Mouse (Mus musculus): ENCODE measurements at regions not wholly inside any gene's neighbourhood (a gene's known extent, or its start where the extent isn't known, plus 50 kb on each side); places are given as distances from the start of the nearest gene placed in this dataset.
"Not testable (repeated sequence)": the region's sequence is repeated elsewhere in the genome, so short reads cannot be mapped to it uniquely, and the experiment has no call there.

DNA sequence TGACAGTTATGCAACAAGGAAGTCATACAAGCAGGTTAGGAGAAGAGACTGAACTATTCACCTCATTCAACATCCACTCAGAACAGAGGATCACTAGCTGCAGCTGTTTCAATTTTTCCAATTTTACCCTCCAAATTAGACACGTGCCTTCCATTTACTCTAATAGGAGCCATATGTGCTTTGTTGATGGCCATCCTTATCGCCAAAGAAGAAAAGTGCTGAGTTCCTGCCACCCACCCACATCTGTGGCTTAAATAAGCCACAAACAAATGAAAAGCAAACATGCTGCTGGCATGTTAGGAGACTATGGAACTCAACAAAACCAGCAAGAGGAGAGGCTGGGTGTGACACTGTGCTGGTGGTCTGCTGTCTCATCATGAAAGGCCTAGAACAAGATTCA, 1786.1 kb downstream of the 9330182O14Rik start:
- no peak for DNase-seq (ENCODE audit: low read depth, low spot score)

DNA sequence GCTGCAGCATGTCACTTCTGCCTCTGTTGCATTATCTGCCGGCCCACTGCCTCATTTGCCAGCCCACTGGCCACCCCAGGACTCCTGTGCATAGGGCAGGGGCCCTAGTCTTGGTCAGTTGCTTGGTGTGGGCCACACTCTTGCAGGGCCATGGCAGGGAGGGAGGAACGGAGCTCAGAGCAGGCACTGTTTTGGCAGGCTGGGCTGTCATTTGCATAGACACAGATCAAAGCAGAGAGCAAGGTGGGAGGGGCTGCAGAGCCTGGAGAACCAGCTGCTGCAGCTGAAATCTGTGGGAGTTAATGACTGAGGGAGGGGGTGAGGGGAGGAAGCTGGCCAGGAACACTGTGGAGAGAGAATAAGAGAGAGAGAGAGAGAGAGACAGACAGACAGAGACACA, 1802.5 kb downstream of the 9330182O14Rik start:
- peak; percentile 79 for DNase-seq (ENCODE audit: low read depth, low spot score)

DNA sequence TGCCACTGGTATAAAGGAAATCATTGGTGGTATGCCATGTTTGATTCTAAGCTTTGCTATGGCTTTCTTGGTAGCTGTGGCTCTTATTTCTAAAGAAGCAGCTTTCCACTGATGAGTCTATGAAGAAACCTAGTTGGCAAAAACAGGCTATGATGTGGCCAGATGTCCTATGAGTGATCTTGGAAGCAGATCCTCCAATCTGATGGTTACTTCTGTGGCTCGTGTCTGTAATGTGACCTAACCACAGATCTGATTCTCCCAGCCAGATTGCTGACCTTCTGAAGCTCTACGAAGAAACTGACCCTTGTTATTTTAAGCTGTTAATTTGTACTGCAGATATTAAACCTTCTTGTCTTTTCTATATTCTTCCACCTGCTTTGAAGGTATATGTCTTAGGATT, 1811.1 kb downstream of the 9330182O14Rik start:
- DNase-seq (ENCODE audit: low read depth, low spot score): no peak

DNA sequence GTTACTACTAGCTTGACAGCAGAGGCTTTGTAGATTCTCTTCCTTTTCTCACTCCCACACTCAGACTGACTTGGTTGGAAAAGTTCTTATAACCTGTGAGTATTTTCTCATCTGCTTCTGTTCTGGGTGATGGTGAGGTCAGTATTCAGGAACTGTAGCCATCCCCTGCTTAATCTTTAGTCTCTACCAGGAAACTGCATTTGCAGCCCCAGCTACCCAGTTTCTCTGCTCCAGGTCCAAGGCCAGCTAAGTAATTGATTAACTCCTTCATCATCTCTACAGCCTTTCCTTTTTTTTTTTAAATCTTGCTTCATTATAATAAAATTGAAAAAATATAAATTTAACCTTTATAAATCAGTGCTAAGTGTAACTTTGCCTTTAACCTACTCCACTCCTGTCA, 1813.7 kb downstream of the 9330182O14Rik start:
- no peak for DNase-seq (ENCODE audit: low read depth, low spot score)

DNA sequence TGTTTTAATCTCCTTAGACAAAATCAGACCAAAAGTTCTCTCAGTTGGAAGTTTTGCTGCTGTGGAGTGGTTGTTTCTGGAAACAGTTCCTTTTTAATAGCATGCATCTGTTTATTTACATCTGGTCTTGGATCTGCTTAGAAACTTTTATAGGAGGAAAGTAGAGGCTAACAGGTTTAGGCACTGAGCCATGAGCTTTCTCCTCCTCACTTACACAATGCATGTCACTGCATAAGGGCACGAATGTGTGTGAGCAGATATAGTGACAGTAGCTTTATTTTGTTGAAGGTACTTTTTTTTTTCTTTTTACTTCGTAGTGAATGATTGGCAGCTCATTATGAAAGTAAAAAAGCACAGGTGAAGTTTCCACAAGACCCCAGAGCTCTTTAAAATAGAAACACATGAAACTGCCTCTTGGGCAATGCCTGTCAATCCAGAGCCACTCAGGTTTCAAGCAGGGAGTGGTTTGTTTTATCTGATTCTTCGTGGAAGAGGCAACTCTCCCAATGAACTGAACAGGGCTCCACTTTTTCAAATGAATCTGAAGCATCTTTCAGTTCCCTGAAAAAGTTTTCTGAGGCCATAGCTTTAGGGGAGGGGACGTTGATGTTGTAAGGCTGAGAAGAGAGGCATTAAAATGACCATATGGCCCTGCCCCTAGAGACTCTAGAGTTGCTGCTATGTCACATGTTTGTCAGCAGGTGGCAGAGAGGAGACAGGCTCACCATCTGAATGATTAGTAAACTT, 1814.4 kb downstream of the 9330182O14Rik start:
- peak; percentile 74 for DNase-seq (ENCODE audit: low read depth, low spot score)

DNA sequence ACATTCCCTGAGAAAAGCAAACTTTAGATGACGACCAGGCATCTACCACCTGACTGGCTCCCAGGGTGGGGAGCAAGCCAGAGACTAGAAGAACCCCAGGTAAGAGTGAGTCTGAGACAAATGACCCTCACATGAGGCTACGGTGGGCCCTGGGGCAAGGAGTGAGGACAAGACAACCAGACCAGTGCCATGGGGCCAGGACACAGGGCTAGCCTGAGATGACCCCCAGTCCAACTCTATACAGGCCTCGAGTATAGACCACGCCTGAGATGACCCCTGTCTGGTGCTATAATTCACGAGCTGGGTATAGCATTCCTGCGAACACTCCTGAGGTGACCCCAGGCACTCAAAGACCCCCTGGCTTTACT, 1814.9 kb downstream of the 9330182O14Rik start:
- DNase-seq (ENCODE audit: low read depth, low spot score): no peak

DNA sequence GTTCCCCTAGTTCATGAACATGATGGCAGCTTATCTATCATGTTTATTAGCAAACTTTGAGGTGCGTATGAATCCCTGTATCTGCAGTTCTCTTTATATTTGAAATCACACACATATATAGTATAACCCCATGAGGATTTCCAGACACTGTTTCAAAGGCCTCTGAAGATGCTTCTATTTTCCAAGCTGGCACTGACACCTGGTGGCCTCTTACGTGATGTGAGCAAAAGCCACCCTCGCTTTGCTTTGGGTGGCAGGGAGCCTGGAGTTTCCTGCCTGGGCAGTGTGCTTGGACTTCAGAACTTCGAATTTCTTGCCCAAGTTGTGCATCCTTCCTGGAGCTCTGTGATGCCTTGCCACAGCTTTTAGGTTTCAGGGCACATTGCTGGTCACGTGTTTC, 1817.1 kb downstream of the 9330182O14Rik start:
- DNase-seq (ENCODE audit: low read depth, low spot score): peak; percentile 54

DNA sequence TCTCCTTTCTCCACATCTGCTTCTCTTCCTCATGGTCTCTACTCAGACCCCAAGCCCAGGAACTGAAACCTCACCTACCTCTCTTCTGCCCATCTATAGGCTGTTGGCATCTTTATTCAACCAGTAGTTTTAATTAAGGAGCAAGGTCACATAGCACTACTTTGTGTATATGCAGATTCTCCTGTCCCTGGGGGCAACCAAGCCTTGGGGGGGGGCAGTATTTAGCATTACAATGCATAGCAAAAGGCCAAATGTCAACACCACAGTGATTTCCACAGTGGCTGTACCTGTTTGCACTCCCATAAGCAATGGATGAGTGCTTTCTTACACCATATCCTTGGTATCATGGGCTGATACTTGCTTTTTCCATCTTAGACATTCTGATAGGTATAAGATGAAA, 1826.4 kb downstream of the 9330182O14Rik start:
- peak; percentile 53 for DNase-seq (ENCODE audit: low read depth, low spot score)

DNA sequence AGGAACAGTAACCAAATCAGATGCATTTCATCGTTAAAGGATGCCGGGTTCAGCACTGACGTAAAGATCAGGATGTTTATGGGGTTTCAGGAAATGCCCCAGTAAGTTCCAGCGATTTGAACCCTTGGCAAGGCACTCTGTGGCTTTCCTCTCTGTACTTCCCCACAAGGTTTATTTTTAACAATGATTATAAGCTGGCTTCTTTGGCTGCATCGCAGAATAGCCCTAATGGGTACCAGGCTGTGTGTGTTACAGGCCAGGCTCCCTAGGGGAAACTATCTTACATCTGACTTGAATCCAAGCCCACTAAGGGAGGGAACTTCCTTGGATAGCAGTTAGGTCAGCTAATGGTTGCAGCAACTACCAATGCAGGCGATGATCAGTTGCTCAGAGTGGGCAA, 1836.7 kb downstream of the 9330182O14Rik start:
- no peak for DNase-seq (ENCODE audit: low read depth, low spot score)

DNA sequence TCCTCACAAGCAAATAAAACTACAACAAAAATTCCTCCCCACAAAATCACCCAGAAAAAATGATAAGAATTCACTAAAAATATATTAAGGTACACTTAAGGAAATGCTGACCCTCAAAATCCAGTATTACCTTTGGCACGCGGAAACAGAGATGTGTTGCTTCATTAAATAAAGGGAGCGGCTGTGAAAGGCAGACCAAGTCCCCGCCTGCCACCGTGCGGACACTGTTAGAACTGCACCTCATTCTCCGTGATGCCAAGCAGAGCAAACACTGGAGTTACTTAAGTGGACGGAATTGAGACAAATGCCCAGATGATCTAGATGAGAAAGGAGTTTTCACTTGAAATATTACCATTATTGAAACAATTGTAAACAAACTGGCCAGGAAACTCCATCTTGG, 1839.1 kb downstream of the 9330182O14Rik start:
- DNase-seq (ENCODE audit: low read depth, low spot score): peak; percentile 80

DNA sequence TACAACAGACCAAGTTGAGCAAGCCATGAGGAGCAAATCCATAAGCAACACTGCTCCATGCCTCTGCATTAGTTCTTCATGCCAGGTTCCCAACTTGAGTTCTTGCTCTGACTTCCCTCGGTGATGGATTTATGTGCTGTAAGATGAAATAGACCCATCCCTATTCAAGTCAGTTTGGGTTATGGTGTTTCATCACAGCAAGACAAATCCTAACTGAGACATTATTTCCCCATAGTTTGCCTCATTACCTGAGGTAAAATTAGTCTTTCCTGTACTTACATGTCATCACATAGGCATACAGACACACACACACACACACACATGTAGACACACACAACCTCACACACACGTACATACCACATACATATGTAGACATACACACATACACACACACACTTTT, 1843.0 kb downstream of the 9330182O14Rik start:
- DNase-seq (ENCODE audit: low read depth, low spot score): no peak

DNA sequence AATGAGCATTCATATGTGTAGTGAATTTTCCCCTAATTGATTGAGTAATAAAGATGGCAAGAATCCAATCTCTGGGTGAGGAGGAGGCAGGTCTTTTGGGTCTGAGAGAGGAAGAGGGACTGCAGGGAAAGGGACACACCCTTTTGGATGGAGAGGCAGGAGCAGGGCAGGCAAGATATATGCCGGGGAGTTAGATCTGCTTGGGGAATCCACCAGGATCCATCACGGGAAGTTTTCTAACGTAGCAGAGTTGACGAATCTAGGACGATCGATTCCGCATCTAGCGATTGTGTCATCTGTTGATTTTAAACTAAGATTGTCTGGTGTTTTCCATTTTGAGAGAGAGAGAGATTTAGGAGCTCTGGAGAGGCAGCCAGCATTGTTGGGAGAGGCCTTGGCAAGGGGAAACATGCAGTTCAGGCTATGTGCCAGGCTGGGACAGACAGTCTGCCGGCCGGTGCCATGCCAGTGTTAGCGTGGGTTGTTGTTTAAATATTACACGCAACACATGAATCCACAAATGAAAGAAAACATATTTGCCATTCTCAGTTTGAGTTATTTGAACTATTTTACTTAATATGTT, 1843.6 kb downstream of the 9330182O14Rik start:
- DNase-seq (ENCODE audit: low read depth, low spot score): no peak

DNA sequence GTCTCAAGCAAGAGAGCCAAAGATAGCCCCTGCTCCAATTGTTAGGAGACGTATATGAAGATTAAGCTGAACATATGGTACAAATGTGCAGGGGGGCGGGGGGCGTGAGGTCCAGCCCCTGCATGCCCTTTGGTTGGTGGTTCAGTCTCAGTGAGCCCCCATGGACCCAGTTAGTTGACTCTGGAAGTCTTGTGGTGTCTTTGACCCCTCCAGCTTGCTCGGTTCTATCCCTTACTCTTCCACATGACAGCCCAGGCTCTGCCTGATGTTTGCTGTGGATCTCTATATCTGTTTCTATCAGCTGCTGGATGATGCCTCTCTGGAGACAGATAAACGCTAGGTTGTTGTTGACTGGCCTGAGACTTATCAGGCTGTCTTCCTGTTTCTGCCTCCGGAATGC, 1849.1 kb downstream of the 9330182O14Rik start:
- DNase-seq (ENCODE audit: low read depth, low spot score): no peak

DNA sequence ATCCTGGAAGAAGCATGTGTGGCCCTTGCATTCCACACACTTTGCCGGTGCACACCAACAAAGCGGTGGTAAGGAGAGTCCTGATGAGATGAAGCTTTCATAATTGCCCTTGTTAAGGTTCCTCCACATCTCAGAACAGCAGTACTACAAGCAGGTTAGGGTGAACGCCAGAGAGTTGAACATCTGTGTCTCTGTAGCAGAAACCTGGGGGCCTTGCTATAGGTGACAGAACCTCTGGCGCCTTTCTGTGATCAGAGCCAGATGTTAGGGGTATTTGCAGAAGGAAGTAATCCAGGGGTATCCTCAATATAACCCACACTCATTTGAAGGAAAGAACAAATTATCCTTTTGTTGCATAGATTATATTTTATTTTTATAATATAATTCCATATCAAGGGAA, 1850.1 kb downstream of the 9330182O14Rik start:
- DNase-seq (ENCODE audit: low read depth, low spot score): no peak

DNA sequence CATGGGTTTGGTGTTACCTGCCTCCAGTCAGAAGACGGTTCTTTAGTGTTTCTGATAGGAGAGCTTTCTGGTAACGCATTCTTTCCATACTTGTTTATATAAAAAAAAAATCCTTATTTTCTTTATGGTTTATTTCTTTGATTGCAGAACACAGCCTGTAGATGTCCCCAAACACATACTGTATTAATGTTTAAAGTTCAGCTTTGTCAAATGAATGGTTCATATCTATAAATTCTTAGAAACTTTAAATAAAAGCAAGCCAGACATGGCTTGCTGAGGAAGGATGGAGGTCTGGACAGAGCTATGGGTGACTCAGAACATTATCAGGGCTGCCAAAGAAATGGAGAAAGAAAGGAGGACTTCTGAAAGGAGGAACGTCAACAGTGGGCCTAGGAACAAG, 1852.1 kb downstream of the 9330182O14Rik start:
- DNase-seq (ENCODE audit: low read depth, low spot score): no peak

DNA sequence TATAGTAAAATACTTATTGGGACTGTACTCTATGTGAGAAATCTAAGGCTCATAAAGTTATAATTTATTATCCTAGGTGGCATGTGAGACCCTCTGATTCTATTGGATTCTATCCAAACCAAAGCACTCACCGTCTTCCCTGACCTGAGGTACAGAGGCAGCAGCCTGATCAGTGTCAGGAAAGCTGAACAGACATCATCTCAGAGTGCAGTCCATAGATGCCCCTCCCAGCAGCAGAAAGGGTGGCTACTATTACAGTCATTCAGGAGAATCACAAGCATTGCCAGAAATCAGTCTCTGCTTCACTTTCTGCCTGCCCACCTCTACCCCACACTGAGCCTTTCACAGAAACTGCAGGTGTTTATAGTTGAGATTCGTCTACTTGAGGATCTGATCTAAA, 1854.9 kb downstream of the 9330182O14Rik start:
- no peak for DNase-seq (ENCODE audit: low read depth, low spot score)

DNA sequence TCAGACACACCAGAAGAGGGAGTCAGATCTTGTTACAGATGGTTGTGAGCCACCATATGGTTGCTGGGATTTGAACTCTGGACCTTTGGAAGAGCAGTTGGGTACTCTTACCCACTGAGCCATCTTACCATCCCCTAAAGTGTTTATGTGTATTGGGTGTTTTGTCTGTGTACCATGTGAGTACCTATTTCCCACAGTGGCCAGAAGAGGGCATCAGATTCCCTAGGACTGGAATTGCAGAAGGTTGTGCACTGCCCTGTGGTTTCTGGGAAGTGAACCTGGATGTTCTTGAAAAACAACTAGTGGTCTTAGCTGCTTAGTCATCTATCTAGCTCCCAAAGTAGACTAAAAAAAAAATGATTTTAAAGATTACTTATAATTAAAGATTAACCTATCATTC, 1857.7 kb downstream of the 9330182O14Rik start:
- peak; percentile 73 for DNase-seq (ENCODE audit: low read depth, low spot score)

DNA sequence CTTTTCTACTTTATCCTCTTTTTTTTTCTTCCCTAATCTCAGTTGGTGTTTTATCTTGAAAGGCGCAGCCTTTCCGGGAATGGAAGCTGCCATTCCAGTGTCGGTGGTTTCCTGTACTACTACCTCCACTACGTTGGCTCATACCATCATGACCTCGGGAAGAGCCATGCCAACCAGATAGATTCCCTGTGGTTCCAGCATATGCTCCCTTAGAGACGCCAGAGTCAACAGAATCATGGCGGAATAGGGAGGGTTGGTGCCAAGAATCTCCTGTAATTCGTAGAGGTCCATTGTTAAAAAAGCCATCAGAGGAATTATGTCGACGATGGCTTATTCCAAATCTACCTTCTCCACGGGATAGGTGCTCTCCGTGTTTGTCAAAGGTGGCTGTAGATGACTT, 1898.1 kb downstream of the 9330182O14Rik start:
- DNase-seq (ENCODE audit: low read depth, low spot score): not testable (repeated sequence)

DNA sequence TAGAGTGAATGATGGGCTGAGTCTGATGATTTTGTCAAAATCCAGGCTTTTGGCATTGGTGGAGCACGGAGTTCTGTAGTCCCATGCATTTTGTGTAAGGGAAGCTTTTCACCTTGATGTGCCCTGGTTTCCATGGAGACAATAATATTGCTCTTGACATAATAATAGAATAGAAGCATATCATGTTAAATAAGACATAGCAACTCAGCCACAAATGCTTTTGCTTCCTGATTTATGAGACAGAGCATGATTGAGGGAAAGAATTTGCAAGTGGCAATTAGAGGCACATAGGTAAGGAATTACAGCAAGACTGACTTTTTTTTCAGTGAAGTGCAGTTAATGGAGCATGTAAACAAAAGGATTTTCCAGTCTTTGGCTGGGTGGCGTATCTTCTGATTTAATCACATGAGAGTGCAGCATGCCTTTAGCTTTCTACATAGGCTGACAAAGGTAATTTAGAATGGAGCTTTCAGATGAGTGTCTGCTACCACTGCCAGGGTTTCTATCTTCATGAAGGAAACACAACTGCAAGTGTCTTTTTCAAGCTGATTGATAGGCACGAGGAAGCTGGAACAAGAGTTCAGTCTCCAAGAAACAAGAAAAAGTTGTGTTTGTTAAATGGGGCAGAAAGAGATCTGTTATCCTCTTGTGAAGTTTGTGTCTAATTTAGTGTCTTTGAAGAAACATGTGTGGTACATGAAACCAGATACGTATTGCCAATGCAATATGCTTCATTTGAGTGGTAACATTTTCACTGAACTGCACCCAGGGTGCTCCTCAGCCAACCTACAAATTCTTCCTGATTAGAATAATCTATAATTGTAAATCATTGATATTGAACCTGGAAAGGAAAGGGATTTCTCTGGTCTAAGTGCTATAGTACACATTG, 1913.2 kb downstream of the 9330182O14Rik start:
- DNase-seq (ENCODE audit: low read depth, low spot score): no peak

DNA sequence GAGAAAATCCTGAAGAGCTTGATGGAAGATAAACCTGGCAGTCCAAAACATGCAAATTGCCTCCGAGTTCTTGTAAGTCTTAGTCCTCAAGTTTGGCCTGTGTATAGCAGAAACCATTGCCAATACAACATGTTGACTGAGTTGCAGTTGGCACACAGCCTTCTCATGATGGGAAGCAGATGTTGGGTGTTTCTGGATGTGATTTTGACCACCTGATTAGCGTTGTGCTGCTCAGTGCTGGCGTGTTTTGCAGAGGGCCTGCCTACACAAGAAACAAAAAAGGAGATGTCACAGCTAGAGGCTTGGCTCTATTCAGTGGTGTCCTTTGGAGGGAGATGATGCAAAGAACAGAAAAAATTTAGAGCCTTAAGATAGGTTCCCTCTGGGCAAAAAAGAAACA, 1922.6 kb downstream of the 9330182O14Rik start:
- DNase-seq (ENCODE audit: low read depth, low spot score): no peak

DNA sequence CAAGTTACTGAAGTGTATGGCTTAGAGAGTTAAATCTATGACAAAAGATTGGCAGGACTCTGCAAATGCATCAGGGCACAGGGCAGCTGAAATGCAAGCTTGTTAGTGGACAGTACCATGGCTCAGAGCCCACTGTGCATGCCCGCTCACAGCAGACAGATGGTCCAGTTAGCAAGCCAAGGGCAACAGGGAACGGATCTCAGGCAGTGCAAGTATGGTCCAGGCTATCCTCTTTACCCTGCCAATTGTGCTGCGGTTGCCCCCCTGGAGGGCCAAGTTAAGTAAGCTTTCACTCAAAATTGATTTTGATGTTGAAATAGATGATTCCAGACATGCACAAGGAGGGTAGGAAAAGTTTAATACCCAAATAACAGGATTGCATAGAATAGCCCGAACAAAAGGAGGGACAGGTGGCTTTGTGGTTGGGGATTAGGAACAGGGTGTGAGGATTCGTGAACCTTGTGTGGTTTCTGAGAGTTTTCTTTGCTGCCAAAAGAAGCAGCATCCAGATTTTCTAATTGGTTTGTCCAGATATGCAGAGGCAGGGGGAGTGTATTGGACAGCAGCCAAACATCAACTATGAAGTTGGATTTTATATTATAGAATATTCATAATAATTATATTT, 1934.2 kb downstream of the 9330182O14Rik start:
- no peak for DNase-seq (ENCODE audit: low read depth, low spot score)

DNA sequence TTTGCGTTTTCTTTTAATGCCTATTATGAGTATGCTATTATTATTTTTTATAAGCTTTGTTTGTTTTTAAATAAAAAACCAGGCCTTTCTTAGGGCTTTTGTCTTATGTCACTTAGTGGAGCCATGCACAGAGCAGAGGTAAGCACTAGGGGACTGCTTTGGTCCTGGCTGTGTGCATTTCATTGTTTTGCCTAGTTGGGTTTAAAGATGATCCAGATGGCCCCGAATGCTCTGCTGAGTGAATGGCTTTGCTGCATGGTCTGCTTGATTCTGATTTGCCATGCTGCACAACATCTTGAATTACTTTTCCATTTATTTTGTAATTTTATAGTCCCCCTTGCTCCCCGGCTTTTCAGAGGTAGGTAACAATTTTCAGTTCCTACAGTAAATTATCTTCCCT, 1934.9 kb downstream of the 9330182O14Rik start:
- no peak for DNase-seq (ENCODE audit: low read depth, low spot score)

Data from R1 (cell line).